Mouse (Mus musculus) liver (tissue): Measurements from ENCODE around the gene Rab40c.
A peak's percentile ranks its signal among the peaks of the same experiment; 100 is the strongest.

ENCODE experiments used
- DNase-seq: peaks from one replicate; pipeline ENCODE4 v3.0.0-alpha.2; 2020; ENCODE audit warnings: mixed read lengths

The Rab40c gene

DNA sequence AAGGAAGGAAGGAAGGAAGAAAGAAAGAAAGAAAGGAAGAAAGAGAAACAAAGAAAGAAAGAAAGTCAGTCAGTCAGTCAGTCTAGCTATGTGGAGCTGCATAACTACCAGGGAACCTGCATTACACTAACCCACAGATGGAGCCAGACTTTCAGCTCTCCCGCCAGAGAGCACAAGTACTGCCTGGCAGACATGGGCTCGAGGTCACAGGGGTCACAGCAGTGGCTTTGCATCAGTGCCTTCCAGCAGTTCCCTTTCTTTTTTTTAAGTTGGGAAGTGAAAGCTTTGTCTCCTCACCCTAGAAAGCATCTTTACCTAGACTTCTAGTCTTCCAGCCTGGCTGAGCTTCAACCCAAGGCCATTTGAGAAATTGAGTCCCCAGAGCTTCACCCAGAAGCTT, 24.1 kb downstream of the Rab40c start:
- DNase-seq = no peak

DNA sequence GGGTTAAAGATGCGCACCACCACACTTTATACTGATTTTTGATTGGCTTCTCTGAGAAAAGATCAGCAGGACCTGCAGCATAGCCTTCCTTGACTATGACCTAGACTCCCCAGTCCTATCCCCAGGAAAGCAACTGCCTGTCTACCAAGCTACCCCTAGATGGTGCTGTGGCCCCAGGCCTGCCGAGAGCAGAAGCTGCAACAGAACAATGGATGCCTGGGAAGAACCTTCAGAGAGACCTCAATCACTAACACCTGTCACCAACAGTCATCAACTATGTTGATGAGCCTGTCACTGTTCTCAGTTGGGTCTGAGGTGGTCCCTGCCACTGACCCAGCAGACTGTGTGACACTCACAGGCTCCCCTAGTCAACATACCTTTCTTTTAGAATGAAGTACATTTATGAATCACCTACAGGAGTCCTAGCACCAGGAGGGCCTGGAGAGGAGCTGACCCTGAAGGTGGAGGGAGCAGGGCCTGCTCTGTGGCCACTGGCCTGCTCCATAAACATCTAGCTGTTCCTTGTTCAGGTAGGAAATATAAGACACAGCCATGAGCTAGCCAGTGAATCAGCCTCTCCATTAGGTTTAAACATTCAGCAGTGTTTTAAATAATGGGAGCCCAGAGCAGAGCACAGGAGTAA, 25.4 kb downstream of the Rab40c start:
- DNase-seq = peak; percentile 76

DNA sequence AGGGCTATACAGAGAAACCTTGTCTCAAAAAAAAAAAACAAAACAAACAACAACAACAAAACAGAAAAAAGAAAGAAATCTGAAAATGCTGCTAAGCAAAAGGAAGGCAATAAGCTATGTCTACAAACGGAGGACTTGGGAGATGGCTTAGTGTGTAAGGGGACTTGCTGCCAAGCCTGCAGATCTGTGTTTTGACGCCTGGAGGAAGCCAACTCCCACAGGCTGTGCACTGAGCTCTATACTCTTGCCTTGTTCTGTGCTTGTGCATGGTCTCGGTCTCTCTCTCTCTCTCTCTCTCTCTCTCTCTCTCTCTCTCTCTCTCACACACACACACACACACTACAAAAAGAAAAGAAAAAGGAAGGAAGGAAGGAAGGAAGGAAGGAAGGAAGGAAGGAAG, 30.7 kb downstream of the Rab40c start:
- DNase-seq = no peak

DNA sequence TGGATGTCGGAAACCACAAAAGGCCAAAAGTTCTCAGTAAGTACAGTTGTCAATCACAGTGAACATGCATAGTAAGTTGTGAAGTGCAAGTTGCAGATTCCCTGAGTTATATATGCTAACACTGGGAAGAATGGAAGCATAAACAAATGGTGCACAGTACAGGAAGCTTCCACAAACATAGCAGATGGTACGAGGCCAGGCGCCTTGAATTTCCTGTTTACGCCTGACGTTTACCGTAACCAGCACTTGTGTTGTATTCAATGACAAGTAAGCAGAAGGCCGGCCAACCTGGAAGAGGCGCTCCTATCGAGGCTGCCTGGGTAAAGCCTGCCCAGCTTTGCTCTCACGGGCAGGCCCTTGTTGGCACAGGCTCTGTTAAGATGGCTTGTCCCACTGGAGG, 32.1 kb downstream of the Rab40c start:
- DNase-seq = no peak

DNA sequence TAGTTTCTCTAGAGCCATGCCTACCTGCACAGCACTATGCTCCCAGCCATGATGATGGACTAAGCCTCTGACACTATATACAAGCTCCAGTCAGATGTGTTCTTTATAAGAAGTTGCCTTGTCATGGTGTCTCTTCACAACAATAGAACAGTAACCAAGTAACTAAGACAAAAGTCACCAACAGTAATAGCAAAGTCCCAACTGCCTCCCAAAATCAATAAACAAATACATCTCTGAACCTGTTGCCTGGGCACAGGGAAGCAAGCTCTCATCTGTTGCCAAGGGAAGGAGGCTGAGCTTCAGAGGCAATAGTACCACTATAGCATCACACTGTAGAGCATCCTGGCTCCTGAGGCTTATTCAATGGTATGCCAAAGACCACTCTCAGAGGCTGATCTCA, 32.7 kb downstream of the Rab40c start:
- DNase-seq = no peak

DNA sequence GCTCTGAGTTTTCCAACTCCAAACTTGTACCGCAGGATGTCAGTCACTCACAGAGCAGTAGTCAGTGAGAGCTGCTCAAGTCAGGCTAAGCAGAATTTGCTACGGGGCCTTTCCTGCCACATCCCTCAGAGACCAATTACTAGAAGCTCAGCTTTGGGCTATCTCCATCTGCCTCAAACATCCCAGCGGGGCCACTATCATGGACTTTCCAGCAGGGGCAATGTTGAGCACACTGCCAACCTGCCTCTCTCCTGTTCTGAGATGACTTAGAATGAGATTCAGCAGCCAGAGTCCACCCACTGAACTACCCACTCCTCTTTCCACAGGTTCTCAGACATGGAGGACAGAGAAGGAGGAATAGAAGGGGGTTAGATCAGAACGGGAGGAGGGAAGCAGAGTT, 33.9 kb downstream of the Rab40c start:
- DNase-seq = peak; percentile 44

DNA sequence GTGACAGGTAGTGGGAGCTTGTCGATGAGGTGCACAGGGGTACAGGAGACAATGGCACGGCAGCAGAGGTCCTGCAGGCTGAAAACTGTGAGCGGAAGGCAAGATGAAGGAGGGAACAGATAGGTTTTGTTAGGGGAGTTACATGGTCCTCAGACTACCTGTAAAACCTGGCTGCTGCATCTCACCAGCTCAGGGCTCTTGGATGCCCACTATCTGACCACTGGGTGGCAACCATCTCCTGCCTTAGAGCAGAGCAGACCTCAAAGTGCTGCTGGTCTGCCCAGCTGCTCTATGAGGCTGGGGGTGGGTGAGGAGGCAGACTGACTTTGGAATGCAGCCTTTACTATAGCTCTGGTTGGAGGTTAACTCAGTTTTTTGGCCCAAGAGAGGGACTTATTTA, 35.7 kb downstream of the Rab40c start:
- no peak for DNase-seq

DNA sequence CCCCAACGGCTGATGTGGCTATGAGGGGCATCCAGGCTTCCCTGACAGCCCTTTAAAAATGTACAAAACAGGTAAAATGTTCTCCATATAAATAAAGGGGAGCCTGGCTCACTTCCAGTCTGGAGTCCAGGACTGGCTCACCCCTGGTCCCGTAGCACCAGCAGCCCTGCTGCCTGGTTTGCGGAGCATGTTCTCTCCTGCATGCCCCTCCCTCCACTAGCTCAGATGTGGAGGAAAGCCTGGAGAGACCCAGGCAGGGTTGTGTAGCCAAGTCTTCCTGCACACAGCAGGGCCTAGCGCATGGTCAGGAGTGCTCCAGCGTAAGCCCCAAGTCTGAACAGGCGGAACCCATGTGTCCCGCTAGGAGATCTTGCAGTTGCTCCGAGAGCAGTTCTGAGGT, 36.3 kb downstream of the Rab40c start:
- DNase-seq = no peak

DNA sequence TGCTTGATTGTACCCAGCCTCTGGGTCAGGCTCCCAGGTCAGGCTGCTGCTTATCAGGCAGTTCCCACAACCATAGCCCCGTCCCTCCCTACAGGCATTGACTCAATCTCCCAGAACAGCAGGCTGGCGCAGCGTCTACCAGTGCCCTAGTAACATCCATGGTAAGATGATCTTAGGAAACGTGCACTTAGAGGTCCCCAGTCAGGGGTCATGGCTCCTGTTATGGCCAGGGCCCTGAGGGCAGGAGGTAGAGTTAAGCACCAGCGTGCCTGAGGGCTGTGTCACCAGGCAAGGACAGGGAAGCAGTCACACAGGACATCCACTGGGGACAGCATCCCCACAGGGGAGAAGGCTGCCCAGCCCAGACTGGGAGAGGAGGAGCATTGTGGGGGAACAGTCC, 37.2 kb downstream of the Rab40c start:
- DNase-seq = peak; percentile 54

DNA sequence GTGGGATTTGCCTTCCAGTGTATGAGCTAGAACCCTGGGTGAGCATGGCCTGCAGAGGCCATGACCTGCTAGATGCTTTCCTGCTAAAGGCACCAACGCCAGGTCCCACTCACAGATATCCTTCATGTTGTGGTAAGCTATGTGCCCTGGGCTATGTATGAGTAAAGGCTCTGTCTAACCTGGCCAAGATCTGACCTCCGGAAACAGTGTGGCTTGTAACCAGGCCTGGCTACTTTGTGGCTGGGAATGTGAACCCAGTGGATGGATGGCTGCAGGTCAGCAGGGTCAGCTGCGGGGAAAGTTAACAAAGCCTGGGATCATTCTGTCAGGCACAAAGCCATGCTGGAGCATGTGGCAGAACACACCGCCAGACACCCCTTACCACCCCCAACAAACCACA, 37.8 kb downstream of the Rab40c start:
- no peak for DNase-seq

DNA sequence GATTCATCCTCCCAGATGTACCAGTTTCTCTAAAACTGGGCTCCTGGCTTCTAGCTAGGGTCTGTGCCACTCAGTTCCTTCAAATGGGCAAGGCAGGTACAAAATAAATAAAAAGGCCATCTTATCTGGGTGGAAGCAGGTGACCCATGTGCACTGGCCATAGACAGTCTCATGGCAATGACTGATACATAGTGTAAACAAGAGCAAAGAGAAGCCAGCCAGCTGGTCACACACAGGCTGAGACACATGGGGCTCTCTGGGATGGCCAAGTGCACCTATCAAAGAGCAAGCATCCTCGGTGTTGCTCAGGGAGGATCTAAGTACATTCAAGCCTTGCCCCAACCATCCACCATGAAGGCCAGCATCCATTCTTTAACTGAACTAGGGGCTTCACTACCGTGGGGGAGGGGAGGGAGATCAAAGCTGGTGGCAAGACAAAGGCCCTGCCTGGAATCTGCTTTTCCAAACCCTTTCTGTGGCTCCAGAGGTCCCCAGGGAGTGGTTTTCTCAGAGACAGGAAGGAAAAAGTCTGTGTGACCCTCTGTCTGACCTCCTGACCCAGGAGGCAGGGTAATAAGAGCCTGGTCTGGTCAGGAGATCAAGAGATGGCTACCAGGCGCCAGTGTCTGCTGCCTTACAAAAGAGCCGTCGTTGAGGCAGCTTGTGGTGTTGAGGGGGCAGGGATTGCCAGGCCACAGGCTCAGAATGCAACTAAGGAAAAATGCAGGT, 38.5 kb downstream of the Rab40c start:
- no peak for DNase-seq

DNA sequence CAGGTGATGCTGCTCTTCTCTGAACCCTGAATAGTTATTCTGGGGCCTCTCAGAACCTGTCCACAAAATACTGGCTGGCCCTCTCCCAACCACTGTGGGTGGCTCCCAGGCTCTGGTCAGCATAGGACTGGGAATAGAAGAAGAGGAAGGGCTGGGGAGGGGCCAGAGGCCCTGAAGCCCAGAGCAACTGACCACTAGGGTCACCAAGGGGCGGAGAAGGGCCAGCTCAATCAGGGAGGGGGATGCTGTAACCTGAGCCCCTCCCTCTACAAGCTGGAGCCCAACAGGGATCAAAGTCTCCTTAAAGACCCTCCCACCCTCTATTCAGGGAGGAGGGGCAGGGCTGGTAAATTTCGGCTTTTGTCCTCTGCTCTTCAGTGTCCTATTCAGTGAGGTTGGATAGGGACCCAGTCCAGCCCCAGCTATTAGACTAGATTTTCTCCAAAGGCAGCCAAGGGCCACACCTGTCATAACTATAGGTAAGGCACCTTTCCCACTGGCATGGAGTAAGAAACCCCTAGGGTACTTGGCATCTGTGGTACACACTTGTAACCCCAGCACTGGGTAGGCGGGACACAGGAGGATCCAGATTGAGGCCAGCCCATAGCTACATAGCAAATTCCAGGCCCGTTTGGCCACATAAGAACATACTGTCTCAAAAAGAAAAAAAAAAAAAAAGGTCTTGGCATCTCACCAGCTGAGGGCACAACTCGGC, 39.2 kb downstream of the Rab40c start, which contains the start of gene Wfikkn1:
Wfikkn1 (minus strand) TSS at position 663 of the 715 bp plus-strand sequence.
- peak; percentile 55 for DNase-seq

DNA sequence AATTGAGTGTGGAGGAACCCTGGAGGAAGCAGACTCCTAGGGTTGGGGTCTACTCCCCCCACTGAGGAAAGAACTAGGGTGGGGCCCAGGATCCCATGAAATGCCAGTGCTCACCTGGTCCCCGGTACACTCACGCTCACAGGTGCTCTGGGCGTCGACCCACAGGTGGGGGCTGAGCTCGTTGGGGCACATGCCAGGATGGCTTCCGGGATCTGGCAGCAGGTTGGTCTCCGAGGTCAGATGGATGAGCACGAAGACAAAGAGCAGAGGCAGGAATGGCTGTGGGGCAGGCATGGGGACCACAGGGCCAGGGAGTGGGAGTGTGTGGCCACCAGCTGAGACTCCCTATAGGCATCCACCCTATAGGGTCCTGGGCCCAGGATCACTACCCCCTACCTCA, 39.8 kb downstream of the Rab40c start:
- DNase-seq = no peak

DNA sequence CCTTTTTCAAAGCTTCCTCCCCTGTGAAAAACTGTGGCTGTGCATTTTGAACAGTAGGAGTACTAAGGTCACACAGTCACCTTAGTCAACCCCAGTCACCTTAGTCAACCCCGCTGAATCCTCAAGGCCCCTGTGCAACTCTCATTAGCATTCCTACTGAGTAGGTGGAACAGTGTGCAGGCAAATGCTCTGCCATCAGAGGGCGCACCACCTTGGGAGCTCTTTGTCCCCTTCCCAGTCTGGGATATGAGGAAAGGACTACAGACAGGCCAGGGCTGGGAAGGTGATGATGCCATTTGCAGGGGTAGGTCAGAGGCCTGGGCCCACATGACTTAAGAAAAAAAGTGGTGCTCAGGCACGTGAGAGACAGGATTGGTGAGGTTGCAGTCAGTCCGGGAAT, 40.3 kb downstream of the Rab40c start:
- peak; percentile 39 for DNase-seq

DNA sequence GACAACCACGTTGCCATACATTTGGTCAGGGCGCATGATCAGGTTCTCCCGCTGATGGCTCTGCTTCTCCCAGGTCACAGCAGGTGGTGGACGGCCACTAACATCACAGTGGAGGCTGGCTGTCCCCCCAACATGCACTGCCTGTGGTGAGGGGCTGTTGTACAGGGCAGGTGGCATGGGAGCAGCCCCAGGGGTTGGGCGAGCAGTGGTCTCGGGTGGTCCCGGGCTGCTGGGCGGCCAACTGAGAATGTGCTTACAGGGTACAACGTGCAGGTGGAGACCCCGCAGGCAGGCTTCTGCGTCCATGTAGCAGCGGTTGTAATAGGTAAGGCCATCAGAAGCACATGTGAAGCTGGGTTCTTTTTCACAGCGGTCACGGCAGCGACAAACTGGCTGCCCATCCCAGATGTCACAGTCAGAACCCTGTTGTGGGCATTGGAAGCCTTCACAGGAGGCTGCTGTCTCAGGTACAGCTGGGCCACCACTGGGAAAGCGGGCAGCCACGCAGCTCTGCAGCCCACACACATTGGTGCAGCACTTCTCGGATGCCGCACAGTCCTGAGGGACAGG, 40.8 kb downstream of the Rab40c start:
- DNase-seq = no peak

DNA sequence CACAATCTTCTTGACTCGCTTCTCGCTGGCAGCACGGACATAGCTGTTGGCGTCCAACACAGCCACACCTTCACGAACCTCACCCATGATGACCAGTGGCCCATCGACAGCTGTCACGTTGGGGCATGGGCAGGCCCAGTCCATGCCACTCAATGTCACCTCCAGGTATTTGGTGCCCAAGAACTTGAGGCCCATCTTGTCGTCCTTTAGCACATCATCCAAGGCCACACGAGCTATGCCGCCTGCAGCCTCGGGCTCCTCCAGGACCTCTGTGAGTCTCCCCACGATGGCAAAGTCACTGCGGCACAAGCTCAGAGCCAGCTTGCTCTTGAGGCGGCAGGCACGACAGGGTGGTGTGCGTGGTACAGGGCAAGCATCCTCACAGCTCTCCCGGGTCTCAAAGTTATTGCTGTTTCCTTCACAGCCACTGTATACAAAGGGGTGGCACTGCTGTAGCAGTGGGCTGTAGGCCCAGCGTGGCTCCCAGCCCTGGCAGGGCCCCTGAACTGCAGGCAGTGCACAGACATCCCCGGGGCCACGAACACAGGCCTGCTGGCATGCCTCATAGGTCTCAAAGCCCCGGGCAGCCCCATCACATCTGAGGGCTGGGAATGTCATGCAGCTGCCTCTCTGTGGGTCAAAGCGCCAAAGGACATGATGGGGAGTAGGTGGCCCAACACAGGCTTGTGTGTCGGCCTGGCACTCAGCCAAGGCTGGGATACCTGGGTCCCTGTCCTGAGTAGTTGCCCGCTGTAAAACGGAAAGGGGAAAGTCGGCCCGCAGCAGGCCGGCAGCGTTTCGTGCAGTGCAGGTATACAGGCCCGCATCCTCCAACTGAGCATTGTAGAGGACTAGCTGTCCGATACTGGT, 41.6 kb downstream of the Rab40c start:
- no peak for DNase-seq

DNA sequence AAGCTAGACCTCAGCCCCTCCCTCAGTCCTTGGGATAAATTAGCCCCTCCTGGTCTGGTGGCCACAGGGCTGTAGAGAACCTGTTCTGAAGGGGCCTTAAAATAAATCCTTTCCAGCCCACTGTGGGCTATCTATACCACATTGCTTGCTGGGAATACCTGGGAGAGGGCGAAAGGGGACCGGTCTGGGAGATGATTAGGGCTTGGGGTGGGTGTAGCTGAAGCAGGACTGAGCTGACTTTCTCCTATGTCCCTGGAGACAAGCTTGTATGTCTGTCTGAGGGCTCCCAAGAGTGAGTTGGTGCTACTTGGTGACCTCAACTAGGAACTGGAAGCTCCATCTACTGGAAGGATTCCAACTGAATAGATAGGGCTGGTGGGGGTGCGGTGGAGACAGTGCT, 42.5 kb downstream of the Rab40c start:
- no peak for DNase-seq

DNA sequence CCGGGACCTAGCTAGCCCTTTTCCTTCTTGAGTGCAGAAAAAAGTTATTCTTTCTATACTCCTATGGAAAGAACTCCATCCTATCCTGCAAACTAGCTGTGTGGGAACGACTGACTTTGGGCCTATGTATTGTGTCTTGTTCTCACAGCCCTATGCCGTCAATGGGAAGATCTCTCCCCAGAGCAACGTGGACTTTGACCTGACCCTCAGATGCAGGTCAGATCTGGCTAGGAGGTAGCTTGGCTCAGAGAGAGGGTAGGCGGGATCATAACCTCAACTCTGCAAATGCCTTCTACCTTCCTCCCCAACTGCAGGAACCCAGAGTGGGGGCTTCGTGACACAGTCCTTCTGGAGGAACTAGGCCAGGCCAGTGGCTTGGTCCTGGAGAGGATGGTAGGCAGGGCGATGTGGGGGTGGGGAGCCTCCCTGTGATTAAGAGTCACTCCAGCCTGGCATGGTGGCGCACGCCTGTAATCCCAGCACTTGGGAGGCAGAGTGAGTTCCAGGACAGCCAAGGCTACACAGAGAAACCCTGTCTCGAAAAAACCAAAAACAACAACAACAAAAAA, 43.1 kb downstream of the Rab40c start:
- peak; percentile 27 for DNase-seq

DNA sequence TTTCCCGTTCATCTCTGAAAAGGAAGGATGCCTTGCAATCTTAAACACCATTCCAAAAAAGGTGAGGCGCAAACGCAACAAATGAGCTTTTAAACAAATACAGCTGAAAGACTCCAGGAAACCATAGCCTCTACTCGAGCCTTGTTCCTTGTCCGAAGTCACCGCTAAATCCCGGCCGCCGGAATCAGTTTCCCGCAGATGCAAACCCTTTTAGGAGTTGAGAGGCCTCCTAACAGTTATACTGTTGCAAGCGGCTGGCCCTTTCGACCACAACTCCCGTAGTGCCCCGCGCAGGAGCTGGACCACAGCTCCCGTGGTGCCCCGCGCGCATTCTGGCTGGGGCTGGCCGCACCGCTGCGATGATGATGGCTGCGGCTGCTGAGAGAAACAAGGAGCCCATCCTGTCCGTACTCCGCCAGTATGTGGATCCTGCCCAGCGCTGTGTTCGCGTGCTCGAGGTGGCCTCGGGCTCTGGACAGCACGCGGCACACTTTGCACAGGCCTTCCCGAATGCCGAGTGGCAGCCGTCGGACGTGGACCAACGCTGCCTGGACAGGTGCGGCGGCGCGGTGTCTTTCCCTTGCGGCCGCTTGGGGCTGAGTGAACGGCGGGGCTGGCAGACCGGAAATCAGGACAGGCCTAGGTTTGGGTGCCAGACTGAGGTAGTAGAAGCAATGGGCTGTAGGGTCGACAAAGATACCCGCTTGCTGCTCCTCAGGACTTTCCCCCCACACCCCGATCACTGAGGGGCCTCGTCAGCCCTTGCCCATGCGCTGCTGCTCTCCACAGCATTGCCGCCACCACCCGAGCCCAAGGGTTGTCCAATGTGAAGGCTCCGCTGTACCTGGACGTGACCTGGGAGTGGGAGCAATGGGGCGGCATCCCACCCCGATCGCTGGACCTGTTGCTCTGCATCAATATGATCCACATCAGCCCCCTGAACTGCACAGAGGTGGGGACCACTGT, 44.1 kb downstream of the Rab40c start:
- DNase-seq = peak; percentile 91

DNA sequence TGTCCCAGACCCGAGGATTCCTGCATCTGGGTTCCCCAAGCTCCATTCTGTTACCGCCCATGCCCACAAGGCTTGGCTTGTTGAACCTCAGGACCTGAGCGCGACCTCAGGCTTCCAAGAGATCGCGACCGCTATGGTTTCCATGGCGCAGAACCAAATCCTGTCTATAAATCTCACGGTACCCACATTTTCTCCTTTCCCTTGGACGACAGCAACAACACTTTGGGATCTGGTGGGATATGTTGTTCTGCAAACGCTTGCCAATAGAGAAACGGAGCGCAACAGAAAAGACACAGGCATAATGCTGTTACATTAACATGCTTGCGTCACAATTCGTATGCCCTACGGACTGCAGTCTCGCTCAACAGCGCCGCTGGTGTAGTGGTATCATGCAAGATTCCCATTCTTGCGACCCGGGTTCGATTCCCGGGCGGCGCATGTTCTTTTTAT, 44.8 kb downstream of the Rab40c start, which contains the start of gene Mettl26:
Mettl26 (plus strand) TSS at position 354 of the 450 bp plus-strand sequence.
- peak; percentile 95 for DNase-seq
